Mouse (Mus musculus): ENCODE measurements around the gene Sox5. TPM values are rescaled to one million over a fixed set of nuclear protein-coding genes. Genes with fewer than 3 reads are reported as not detected.

Gene Sox5
- polyA plus RNA-seq, 2 experiments from 2014 or later, result 0.07 to 0.08 TPM

DNA sequence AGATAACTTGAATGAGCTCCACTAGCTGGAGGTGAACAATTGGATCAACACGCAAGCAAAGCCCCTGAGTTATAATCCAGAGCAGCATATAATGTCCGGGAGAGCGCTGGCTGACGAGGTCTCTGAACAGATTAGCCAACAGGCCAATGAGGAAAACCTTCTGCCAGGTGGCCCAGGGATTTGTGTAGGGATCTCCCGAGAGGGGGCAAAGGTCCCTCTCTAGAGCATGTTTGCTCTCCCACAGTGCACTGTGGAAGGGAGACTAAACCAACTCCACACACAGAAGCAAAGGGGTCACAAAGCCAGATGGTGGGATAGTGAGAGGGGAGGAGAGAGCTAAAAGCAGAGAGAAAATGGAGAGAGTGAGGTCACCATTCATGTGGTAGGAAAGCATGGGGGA, 128.9 kb downstream of the Sox5 start:
- no peak for ATAC-seq

GRCm38 (mm10) chr6:144648896-144649295, 132.9 kb downstream of the Sox5 start:
- no peak for ATAC-seq

- no peak for ATAC-seq
Observed at GRCm38 (mm10) chr6:144648124-144648591, 133.6 kb downstream of the Sox5 start.

DNA sequence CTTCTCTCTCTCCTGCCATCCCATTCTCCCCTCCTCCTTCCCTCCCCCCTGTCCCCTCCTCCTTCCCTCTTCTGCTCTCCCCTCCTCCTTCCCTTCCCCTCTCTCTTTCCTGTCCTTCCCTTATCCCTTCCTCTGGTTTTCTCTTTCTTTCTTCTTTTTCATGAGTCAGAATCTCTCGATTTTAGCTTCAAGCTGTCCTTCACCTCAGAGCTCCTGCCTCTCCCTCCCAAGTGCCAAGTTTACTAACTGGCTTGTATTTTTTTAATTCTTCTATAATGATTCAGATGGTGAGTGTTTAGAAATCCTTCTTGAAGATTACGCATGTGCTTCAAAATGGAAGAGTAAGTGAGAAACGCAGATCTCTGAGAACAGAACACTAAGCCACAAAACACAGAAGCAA, 135.4 kb downstream of the Sox5 start:
- ATAC-seq, result no peak

- no peak for ATAC-seq
Observed at GRCm38 (mm10) chr6:144645796-144646195, 136.0 kb downstream of the Sox5 start.

- ATAC-seq, result no peak
Observed at GRCm38 (mm10) chr6:144644711-144645110, 137.1 kb downstream of the Sox5 start.

DNA sequence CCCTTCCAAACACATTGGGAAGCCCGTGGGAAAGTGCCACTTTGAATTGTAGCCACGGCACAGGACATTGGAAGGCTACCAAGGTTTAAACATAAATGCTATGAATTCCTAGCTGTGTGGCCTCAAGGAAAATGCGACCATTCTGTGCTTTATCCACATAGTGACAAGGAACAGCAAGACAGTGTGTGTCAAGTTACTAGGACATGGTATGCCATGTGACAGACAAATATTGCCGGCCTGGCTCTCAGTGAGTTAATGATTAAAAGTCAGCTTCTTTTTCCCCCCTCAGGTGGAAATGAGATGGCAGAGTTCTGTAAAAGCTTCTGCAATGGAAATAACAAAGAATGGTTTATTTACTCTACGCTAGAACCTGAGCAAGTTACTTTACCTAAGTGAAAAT, 138.2 kb downstream of the Sox5 start:
- ATAC-seq, result no peak

DNA sequence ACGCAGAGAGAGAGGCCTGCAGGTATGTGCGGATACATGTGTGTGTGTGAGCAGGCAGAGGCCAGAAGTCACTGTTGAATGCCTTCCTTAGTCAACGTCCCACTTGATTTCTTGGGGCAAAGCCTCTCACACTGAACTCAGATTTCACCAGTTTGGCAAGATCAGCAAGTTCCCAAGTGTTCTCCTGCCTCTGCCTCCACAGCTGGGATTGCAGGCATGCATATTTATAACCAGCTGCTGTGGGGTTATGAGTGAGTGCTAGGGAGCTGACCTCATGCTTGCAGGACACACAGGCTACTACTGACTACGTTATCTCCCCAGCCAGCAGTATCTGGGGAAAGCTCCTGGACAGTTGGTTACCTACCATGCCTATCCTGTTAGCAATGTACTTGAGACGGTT, 139.9 kb downstream of the Sox5 start:
- no peak for ATAC-seq

- no peak for ATAC-seq
Observed at GRCm38 (mm10) chr6:144640591-144640990, 141.2 kb downstream of the Sox5 start.

DNA sequence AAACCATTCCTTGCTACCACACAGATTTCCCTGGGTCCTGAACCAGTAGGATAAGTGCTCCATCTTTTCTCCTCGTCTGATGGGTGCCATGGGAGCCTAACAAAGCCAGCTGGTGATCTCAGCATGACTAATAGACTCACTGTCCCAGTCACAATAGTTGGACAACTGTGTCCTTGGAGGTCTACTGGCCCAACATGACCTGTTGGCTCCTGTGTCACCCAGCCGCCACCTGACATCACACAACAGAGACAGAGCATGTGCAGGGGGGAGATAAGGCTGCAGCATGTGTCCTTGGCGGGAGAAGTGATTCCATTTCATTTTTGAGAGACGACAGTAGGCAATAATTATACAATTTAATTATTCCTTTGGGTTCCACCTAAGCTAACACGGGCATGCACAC, 143.2 kb downstream of the Sox5 start:
- ATAC-seq, result no peak

- no peak for ATAC-seq
Observed at GRCm38 (mm10) chr6:144627539-144628115, 154.2 kb downstream of the Sox5 start.

- ATAC-seq, result no peak
Observed at GRCm38 (mm10) chr6:144621089-144621769, 160.5 kb downstream of the Sox5 start.

DNA sequence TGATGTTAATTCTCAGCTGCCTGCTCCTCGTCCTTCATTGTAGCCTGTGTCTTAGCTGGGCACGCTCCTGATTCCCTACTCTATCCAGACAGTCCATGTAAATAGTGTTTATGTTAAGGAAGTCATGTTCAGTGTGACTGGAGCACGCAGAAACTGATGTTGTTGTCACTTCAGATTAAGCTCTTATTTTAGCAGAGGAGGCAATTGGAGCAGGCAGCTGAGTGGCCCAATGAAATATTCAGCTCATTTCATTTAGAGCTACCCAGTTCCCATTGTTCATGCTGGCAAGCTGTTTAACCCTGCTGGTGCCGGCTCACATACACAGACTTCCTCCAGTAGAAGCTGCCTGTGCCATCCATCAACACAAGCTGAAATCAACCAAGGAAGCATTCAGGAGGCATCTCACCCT, 170.4 kb downstream of the Sox5 start:
- no peak for ATAC-seq

- ATAC-seq, result no peak
Observed at GRCm38 (mm10) chr6:144610878-144611277, 170.9 kb downstream of the Sox5 start.

GRCm38 (mm10) chr6:144602883-144603282, 178.9 kb downstream of the Sox5 start:
- no peak for ATAC-seq

- no peak for ATAC-seq
Observed at GRCm38 (mm10) chr6:144600351-144600750, 181.4 kb downstream of the Sox5 start.

DNA sequence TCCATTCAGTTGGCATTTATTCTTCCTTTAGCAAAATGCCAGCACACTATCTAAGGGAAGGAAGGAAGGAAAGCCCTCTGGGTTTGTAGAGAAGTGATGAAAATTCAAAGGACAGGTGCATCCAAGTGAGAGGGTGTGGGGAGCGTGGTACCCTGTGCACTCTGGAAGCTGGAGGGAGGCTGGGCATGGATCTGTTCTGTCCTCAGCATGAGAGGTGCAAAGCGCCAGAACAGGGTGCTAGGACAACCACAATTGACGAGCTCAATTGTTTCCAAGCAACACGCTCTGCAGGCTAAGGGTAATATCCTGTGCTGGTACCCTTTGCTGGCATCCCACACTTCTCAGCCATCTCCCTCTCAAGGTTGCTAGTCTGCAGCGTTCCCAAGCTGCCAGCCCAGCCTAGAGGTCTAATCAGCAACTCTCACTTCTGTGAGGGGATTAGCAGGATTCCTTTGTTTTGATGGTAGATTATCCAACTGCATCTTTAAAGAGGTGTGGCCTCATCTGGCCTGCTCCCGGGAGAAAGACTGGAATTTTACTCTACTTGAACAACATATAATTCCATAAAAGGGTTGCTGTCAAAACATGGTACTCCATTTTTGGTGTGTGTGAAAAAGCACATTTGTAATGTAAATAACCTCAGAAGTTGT, 183.3 kb downstream of the Sox5 start:
- ATAC-seq, result no peak

DNA sequence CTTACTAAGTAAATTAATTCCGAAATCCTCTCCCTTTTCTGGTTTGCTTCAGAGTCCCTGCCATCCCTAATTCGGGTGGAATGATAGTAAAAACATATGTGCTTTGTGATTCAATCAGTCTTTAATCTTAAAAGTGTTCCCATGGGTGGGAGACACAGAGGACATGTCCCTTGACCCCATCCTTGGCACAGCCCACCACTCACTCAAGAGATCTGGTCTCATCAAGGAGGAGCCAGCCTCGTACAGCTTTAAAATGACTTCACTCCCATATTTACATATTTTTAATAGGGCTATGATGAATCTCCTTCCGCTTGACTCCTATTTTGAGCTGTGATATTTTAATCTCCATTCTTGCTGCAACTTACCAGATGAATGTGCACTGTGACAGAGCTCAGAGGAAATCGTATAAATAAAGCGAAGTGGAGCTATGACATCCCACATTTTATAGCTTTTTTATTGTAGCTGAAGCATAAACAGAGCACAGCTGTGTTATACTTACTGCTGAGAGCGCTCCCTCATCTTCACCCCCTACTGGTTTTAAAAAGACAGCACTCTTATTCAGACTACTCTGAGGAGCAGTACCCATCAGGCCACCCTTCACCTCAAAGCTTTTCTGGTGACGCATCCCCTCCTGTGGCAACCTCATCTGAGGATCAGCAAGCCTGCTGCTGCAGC, 185.1 kb downstream of the Sox5 start:
- ATAC-seq, result no peak

- ATAC-seq, result no peak
Observed at GRCm38 (mm10) chr6:144584854-144585253, 196.9 kb downstream of the Sox5 start.

DNA sequence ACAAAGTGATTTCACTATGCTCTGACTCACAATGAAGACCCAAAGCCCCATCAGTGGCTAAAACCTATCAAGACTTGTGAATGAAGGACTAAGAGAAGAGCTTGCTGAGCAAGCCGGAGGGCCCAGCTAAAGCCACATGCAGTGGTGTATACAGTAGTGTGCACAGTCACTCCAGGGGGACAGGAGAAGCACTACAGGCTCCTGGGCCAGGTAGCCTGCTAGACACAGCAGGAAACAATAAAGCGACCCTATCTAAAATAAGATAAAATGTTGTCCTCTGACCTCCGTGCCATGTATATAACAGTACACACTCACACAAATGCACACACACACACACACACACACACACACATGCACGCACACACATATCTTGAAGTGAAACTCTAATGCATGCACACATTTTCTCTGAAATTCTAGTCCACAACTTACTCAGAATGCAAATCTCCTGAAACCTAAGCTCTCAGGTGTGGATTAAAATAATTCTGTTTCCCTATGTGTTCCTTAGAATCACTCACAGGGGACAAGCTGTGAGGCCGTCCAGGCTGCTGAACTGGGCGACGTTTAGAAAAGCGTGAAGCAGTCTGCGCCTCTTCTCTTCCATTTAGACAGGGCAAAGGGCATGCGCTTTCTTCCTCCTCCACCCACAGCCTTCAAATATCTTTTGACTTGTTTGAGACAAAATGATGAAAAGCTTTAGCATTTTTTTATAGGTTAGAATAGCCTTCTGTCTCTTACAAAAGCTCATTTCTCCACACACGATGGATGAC, 197.5 kb downstream of the Sox5 start:
- ATAC-seq, result no peak

DNA sequence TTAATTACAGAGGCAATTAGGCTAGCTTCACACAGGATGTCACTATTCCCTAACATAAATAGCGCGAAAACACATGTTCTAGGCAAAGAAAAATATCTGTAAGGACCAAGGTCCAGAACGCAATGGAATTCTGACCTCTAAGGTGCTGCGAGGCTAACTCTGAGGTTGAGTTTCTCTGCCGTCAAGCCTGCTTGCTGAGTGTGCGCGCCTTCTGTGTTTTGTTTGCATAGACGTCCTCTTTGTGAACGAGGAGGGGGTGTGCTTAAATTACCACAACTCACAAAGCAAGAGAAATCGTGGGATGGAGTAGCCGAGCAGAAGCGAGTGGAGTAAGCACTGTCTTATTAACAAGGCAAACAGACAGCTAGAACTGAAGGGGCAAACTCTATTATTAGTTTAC, 202.5 kb downstream of the Sox5 start:
- ATAC-seq, result no peak

DNA sequence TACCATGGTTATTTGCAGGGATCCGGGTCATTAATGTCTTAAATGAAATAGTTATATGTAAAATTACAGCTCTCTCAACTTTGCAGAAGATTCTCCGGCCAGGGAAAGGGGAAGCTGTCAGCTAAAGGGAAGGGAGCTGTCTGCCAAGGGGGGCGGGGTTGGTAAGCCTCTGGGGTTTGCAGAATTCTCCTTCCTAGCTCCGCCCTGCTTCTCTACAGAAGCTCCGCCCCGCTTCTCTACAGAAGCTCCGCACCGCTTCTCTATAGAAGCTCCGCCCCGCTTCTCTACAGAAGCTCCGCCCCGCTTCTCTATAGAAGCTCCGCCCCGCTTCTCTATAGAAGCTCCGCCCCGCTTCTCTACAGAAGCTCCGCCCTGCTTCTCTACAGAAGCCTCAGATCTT, 210.9 kb downstream of the Sox5 start:
- no peak for ATAC-seq

- ATAC-seq, result no peak
Observed at GRCm38 (mm10) chr6:144565827-144566226, 215.9 kb downstream of the Sox5 start.

All from CD4-positive, CD25-positive, alpha-beta regulatory T cell, adult 4 months (primary cell).